Mouse (Mus musculus): Measurements from ENCODE around the gene Smox. TPM values are rescaled to one million over a fixed set of nuclear protein-coding genes. Genes with fewer than 3 reads are reported as not detected.

The Smox gene
- polyA plus RNA-seq, 1 experiment from 2014 or later, result 33.5 TPM

GRCm38 (mm10) chr2:131489591-131489990 lies 1.7 kb upstream of the Smox start:
- Histone ChIP-seq H3K27me3 (replicated peaks; ENCODE audit: control insufficient read depth, insufficient read depth, low read length) (no peaks in the 10 kb centered on the region), H3K27ac (ENCODE audit: low read depth, low read length) (no peak overlapping the region), H3K4me3 (ENCODE audit: low read depth, low read length) (no peak overlapping the region), H3K4me1 (ENCODE audit: control insufficient read depth, insufficient read depth, low read length) (peaks cover 14% of the 10 kb centered on the region), H3K9ac (ENCODE audit: low read length) (no peak overlapping the region), H3K4me2 (ENCODE audit: low read length) (no peak overlapping the region), H3K36me3 (ENCODE audit: control insufficient read depth, insufficient read depth, low read length) (no peaks in the 10 kb centered on the region), H3K9me3 (replicated peaks; ENCODE audit: control insufficient read depth, low read length) (no peaks in the 10 kb centered on the region)
- ATAC-seq, result no peak
- WGBS, result 61% methylated on average over 4 of the region's 4 CpGs
- DNase-seq (ENCODE audit: low spot score), result peak; percentile 40

GRCm38 (mm10) chr2:131491707-131492595 lies 655 bp downstream of the Smox start:
- Histone ChIP-seq H3K27me3 (replicated peaks; ENCODE audit: control insufficient read depth, insufficient read depth, low read length) (no peaks in the 10 kb centered on the region), H3K4me3 (ENCODE audit: low read depth, low read length) (peak overlapping the region; percentile 91), H3K4me2 (ENCODE audit: low read length) (peak overlapping the region; percentile 95), H3K36me3 (ENCODE audit: control insufficient read depth, insufficient read depth, low read length) (no peaks in the 10 kb centered on the region), H3K27ac (ENCODE audit: low read depth, low read length) (peak overlapping the region; percentile 74), H3K9ac (ENCODE audit: low read length) (peak overlapping the region; percentile 93), H3K4me1 (ENCODE audit: control insufficient read depth, insufficient read depth, low read length) (peaks cover 14% of the 10 kb centered on the region), H3K9me3 (replicated peaks; ENCODE audit: control insufficient read depth, low read length) (no peaks in the 10 kb centered on the region)
- ATAC-seq (peak; percentile 98), DNase-seq (ENCODE audit: low spot score) (peak; percentile 84)
- WGBS, result 1% methylated on average over 63 of the region's 102 CpGs

GRCm38 (mm10) chr2:131492596-131493139 lies 1.4 kb downstream of the Smox start:
- no peaks in the 10 kb centered on the region for H3K9me3 ChIP-seq (replicated peaks; ENCODE audit: control insufficient read depth, low read length)
- peaks cover 14% of the 10 kb centered on the region for H3K4me1 ChIP-seq (ENCODE audit: control insufficient read depth, insufficient read depth, low read length)
- no peaks in the 10 kb centered on the region for H3K36me3 ChIP-seq (ENCODE audit: control insufficient read depth, insufficient read depth, low read length)
- ATAC-seq, result no peak
- H3K27ac ChIP-seq (ENCODE audit: low read depth, low read length), result 0 out of 2 replicates have a peak overlapping the region, but pooled peaks have one; percentile 14
- peak overlapping the region; percentile 91 for H3K4me3 ChIP-seq (ENCODE audit: low read depth, low read length)
- H3K27me3 ChIP-seq (replicated peaks; ENCODE audit: control insufficient read depth, insufficient read depth, low read length), result no peaks in the 10 kb centered on the region
- H3K4me2 ChIP-seq (ENCODE audit: low read length), result peak overlapping the region; percentile 95
- peak overlapping the region; percentile 93 for H3K9ac ChIP-seq (ENCODE audit: low read length)
- WGBS, result 7% methylated on average over 10 of the region's 10 CpGs
- no peak for DNase-seq (ENCODE audit: low spot score)

- DNase-seq (ENCODE audit: low spot score), result no peak
- no peaks in the 10 kb centered on the region for H3K36me3 ChIP-seq (ENCODE audit: control insufficient read depth, insufficient read depth, low read length)
- no peak overlapping the region for H3K27ac ChIP-seq (ENCODE audit: low read depth, low read length)
- no peak for ATAC-seq
- peak overlapping the region; percentile 91; the same call in 1 of the 2 replicates for H3K4me3 ChIP-seq (ENCODE audit: low read depth, low read length)
- peak overlapping the region; percentile 95 for H3K4me2 ChIP-seq (ENCODE audit: low read length)
- 0 out of 2 replicates have a peak overlapping the region, but pooled peaks have one; percentile 93 for H3K9ac ChIP-seq (ENCODE audit: low read length)
- WGBS, result 79% methylated on average over 5 of the region's 5 CpGs
- H3K9me3 ChIP-seq (replicated peaks; ENCODE audit: control insufficient read depth, low read length), result no peaks in the 10 kb centered on the region
- peaks cover 14% of the 10 kb centered on the region for H3K4me1 ChIP-seq (ENCODE audit: control insufficient read depth, insufficient read depth, low read length)
- no peaks in the 10 kb centered on the region for H3K27me3 ChIP-seq (replicated peaks; ENCODE audit: control insufficient read depth, insufficient read depth, low read length)
Measured at GRCm38 (mm10) chr2:131493446-131493845, 2.1 kb downstream of the Smox start.

DNA sequence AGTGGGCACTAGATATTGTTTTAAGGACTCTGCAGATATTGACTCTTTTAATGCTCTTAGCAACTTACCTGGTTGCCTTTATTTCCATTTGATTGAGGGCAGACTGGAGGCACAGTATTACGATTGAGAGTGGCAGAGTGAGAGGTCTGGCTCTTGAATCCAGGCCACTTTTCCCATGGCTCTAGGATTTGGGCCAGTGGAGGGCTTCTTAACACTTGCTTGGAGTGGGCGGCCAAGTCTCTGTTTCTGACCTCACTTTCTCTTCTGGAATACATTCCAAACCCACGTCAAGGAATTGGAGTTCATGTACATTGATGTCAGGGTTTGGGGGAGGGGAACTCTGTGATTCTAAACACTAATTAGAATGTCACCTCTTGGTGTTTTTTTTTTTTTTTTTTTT lies 4.0 kb downstream of the Smox start:
- Histone ChIP-seq H3K4me3 (ENCODE audit: low read depth, low read length) (no peak overlapping the region), H3K36me3 (ENCODE audit: control insufficient read depth, insufficient read depth, low read length) (no peaks in the 10 kb centered on the region), H3K27me3 (replicated peaks; ENCODE audit: control insufficient read depth, insufficient read depth, low read length) (no peaks in the 10 kb centered on the region), H3K27ac (ENCODE audit: low read depth, low read length) (no peak overlapping the region), H3K4me2 (ENCODE audit: low read length) (no peak overlapping the region), H3K4me1 (ENCODE audit: control insufficient read depth, insufficient read depth, low read length) (peaks cover 14% of the 10 kb centered on the region), H3K9ac (ENCODE audit: low read length) (no peak overlapping the region), H3K9me3 (replicated peaks; ENCODE audit: control insufficient read depth, low read length) (no peaks in the 10 kb centered on the region)
- ATAC-seq (no peak), DNase-seq (ENCODE audit: low spot score) (no peak)
- 64% methylated on average over 3 of the region's 3 CpGs for WGBS

DNA sequence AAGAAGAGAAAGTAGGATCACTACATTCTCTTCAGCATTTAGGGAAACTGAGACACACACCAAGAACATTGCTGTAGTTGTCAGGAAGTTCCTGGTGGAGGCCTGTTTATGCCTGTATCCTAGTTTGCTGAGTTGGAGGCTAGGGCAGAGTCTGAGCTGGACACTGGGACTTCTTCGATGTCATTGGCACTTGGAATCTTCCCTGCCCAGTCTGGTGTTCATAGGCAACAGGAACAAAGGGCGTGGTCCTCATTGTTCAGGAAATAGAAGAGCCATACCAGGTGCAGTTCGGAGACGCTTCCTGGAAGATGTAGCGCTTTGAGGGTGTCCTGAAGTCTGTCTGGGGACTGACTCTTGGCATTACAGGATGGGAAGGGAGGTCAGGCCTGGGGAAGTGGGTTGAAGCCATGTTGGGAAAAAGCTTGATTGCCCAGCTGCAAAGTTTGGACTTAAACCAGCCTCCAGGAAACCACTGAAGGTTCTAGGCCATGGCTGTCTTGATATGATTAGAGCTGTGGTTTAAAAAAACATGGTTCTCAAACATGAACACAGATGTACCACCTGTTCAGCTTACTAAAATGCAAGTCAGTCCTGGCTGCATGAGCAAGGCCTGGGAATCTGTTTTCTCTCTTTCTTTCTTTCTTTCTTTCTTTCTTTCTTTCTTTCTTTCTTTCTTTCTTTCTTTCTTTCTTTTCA lies 5.0 kb downstream of the Smox start:
- ATAC-seq (no peak), DNase-seq (ENCODE audit: low spot score) (no peak)
- Histone ChIP-seq H3K27ac (ENCODE audit: low read depth, low read length) (no peak overlapping the region), H3K4me3 (ENCODE audit: low read depth, low read length) (no peak overlapping the region), H3K27me3 (replicated peaks; ENCODE audit: control insufficient read depth, insufficient read depth, low read length) (no peaks in the 10 kb centered on the region), H3K36me3 (ENCODE audit: control insufficient read depth, insufficient read depth, low read length) (no peaks in the 10 kb centered on the region), H3K4me1 (ENCODE audit: control insufficient read depth, insufficient read depth, low read length) (peaks cover 17% of the 10 kb centered on the region), H3K9ac (ENCODE audit: low read length) (no peak overlapping the region), H3K4me2 (ENCODE audit: low read length) (no peak overlapping the region), H3K9me3 (replicated peaks; ENCODE audit: control insufficient read depth, low read length) (no peaks in the 10 kb centered on the region)
- WGBS, result 98% methylated on average over 5 of the region's 5 CpGs

GRCm38 (mm10) chr2:131497224-131497856 lies 6.0 kb downstream of the Smox start:
- ATAC-seq, result no peak
- Histone ChIP-seq H3K27ac (ENCODE audit: low read depth, low read length) (no peak overlapping the region), H3K4me1 (ENCODE audit: control insufficient read depth, insufficient read depth, low read length) (peaks cover 23% of the 10 kb centered on the region), H3K4me2 (ENCODE audit: low read length) (no peak overlapping the region), H3K9ac (ENCODE audit: low read length) (no peak overlapping the region), H3K4me3 (ENCODE audit: low read depth, low read length) (no peak overlapping the region), H3K36me3 (ENCODE audit: control insufficient read depth, insufficient read depth, low read length) (no peaks in the 10 kb centered on the region), H3K27me3 (replicated peaks; ENCODE audit: control insufficient read depth, insufficient read depth, low read length) (no peaks in the 10 kb centered on the region), H3K9me3 (replicated peaks; ENCODE audit: control insufficient read depth, low read length) (no peaks in the 10 kb centered on the region)
- WGBS, result 95% methylated on average over 4 of the region's 4 CpGs
- DNase-seq (ENCODE audit: low spot score), result no peak

- H3K4me1 ChIP-seq (ENCODE audit: control insufficient read depth, insufficient read depth, low read length), result peaks cover 16% of the 10 kb centered on the region; the same call in 1 of the 2 replicates
- no peak overlapping the region for H3K9ac ChIP-seq (ENCODE audit: low read length)
- H3K36me3 ChIP-seq (ENCODE audit: control insufficient read depth, insufficient read depth, low read length), result no peaks in the 10 kb centered on the region
- no peak for ATAC-seq
- DNase-seq (ENCODE audit: low spot score), result no peak
- 72% methylated on average over 7 of the region's 7 CpGs for WGBS
- no peaks in the 10 kb centered on the region for H3K27me3 ChIP-seq (replicated peaks; ENCODE audit: control insufficient read depth, insufficient read depth, low read length)
- no peaks in the 10 kb centered on the region for H3K9me3 ChIP-seq (replicated peaks; ENCODE audit: control insufficient read depth, low read length)
- H3K4me3 ChIP-seq (ENCODE audit: low read depth, low read length), result no peak overlapping the region
- H3K4me2 ChIP-seq (ENCODE audit: low read length), result no peak overlapping the region
- no peak overlapping the region for H3K27ac ChIP-seq (ENCODE audit: low read depth, low read length)
Measured at GRCm38 (mm10) chr2:131498219-131498618, 6.9 kb downstream of the Smox start.

All from forebrain, embryonic 14.5 days (tissue).